Mouse (Mus musculus): ENCODE data around the gene Astn1. TPM values are rescaled to one million over a fixed set of nuclear protein-coding genes. Genes with fewer than 3 reads are reported as not detected.

The Astn1 gene
- total RNA-seq, 2 experiments from 2014 or later: 176 to 181 TPM

- peak; percentile 39 to 45 for DNase-seq (ENCODE audit: low spot score in 2 of 2)
These were observed 151.5 kb downstream of the Astn1 start for GRCm38 (mm10) chr1:158513572-158513971.

GRCm38 (mm10) chr1:158516558-158516957 is 154.5 kb downstream of the Astn1 start:
- DNase-seq (ENCODE audit: low spot score in 2 of 2): no peak

GRCm38 (mm10) chr1:158536195-158536594 is 174.1 kb downstream of the Astn1 start:
- no peak for DNase-seq (ENCODE audit: low spot score in 2 of 2)

GRCm38 (mm10) chr1:158536867-158537266 is 174.8 kb downstream of the Astn1 start:
- no peak for DNase-seq (ENCODE audit: low spot score in 2 of 2)

GRCm38 (mm10) chr1:158545095-158545494 is 183.0 kb downstream of the Astn1 start:
- DNase-seq (ENCODE audit: low spot score in 2 of 2): no peak

- no peak for DNase-seq (ENCODE audit: low spot score in 2 of 2)
These were observed 184.4 kb downstream of the Astn1 start for GRCm38 (mm10) chr1:158546513-158546912.

- peak; percentile 54 to 70 for DNase-seq (ENCODE audit: low spot score in 2 of 2)
These were observed 185.6 kb downstream of the Astn1 start for GRCm38 (mm10) chr1:158547592-158548211.

GRCm38 (mm10) chr1:158548319-158548718 is 186.2 kb downstream of the Astn1 start:
- DNase-seq (ENCODE audit: low spot score in 2 of 2): no peak

- DNase-seq (ENCODE audit: low spot score in 2 of 2): no peak
These were observed 187.5 kb downstream of the Astn1 start for GRCm38 (mm10) chr1:158549616-158550015.

GRCm38 (mm10) chr1:158551951-158552350 is 189.9 kb downstream of the Astn1 start:
- no peak for DNase-seq (ENCODE audit: low spot score in 2 of 2)

GRCm38 (mm10) chr1:158553341-158553740 is 191.3 kb downstream of the Astn1 start:
- no peak for DNase-seq (ENCODE audit: low spot score in 2 of 2)

GRCm38 (mm10) chr1:158554020-158554505 is 192.0 kb downstream of the Astn1 start:
- peak in 1 of 2 experiments; percentile 31 for DNase-seq (ENCODE audit: low spot score in 2 of 2)

GRCm38 (mm10) chr1:158573168-158573567 is 211.1 kb downstream of the Astn1 start:
- no peak for DNase-seq (ENCODE audit: low spot score in 2 of 2)

- DNase-seq (ENCODE audit: low spot score in 2 of 2): no peak
These were observed 211.5 kb downstream of the Astn1 start for GRCm38 (mm10) chr1:158573597-158573996.

- DNase-seq (ENCODE audit: low spot score in 2 of 2): no peak
These were observed 213.9 kb downstream of the Astn1 start for GRCm38 (mm10) chr1:158575997-158576396.

- DNase-seq (ENCODE audit: low spot score in 2 of 2): no peak
These were observed 219.7 kb downstream of the Astn1 start for GRCm38 (mm10) chr1:158581806-158582205.

GRCm38 (mm10) chr1:158588903-158589302 is 226.8 kb downstream of the Astn1 start:
- no peak for DNase-seq (ENCODE audit: low spot score in 2 of 2)

GRCm38 (mm10) chr1:158596726-158597448 is 234.8 kb downstream of the Astn1 start:
- peak; percentile 58 to 75 for DNase-seq (ENCODE audit: low spot score in 2 of 2)

GRCm38 (mm10) chr1:158597996-158598395 is 235.9 kb downstream of the Astn1 start:
- no peak for DNase-seq (ENCODE audit: low spot score in 2 of 2)

GRCm38 (mm10) chr1:158599435-158599834 is 237.4 kb downstream of the Astn1 start:
- no peak for DNase-seq (ENCODE audit: low spot score in 2 of 2)

GRCm38 (mm10) chr1:158603056-158603455 is 241.0 kb downstream of the Astn1 start:
- DNase-seq (ENCODE audit: low spot score in 2 of 2): no peak

GRCm38 (mm10) chr1:158604149-158604548 is 242.1 kb downstream of the Astn1 start:
- DNase-seq (ENCODE audit: low spot score in 2 of 2): no peak

GRCm38 (mm10) chr1:158605597-158605996 is 243.5 kb downstream of the Astn1 start:
- no peak for DNase-seq (ENCODE audit: low spot score in 2 of 2)
